Mouse (Mus musculus): Measurements from ENCODE around the gene Ppm1n. TPM values are rescaled to one million over a fixed set of nuclear protein-coding genes. Genes with fewer than 3 reads are reported as not detected.

Gene Ppm1n
- total RNA-seq (2021) = under 1 TPM in 1 of 2 experiments, not detected in 1; 0.55 TPM

DNA sequence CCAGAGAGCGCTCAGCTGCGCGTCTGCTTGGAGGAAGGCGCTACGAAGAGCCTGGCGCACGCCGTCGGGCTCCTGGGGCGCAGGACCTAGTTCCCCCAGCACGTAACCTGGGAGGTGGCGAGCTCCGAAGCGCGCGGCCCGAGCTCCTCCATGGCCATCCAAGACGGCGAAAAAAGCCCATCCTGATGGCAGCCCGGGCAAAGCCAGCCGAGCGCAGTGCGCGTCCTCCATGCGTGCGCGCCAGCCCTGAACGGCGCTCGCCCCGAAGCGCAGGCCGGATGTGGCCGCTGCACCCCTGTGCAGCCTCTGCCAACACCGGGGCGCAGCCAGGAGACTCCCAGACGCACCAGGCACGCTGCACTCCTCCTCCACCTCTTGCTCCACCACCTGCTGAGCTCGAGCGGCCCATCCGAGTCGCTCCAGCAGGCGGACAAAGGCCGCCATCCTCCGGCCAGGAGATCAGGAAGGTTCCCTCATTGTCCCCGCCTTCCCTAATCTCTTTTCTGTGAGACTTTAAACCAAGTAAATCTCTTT, at the start of gene Ppm1n:
Gene Ppm1n, minus strand, starts transcription at position 484 of the 534 bp plus-strand sequence.
- intact Hi-C loops (cut with DNase I) = no loop called here
- DNase-seq (ENCODE audit: low spot score in 2 of 2) = no peak

DNA sequence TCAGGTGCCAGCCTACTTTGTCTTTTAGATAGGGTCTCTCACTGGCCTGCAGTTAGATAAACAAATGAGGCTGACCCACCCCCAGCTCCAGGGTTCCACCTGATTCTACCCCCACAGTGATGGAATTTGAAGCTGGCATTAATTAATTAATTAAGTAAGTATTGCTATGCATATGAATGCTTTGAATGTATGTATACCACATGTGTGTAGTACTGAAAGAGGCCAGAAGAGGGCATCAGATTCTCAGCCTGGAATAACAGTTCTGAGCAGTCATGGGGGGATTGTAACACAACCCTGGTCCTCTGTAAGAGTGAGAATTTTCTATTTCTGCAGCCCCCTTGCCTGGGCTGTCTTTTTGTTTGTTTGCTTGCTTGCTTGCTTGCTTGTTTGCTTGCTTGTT, 48.6 kb upstream of the Ppm1n start:
- intact Hi-C loops (cut with DNase I) = no loop called here
- DNase-seq (ENCODE audit: low spot score in 2 of 2) = no peak

DNA sequence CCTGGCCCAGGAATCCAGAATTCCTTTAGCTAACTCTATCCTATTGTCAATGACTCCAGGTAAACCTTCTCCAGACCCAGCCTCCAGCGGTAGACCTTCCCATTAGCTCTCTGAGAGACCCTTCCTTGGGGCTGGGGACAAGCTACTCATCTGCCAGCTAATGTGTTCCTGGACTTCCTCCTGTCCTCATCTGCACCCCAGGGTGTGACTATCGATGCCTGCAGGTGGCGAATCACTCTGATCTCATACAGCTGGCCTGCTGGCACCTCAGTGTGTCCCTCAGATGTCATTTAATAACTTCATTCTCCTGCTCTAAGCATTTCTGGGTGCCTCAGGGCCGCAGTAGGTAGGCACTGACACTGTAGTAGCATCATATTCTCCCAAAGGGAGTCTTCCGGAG, 47.9 kb upstream of the Ppm1n start:
- no peak for DNase-seq (ENCODE audit: low spot score in 2 of 2)
- intact Hi-C loops (cut with DNase I) = no loop called here

DNA sequence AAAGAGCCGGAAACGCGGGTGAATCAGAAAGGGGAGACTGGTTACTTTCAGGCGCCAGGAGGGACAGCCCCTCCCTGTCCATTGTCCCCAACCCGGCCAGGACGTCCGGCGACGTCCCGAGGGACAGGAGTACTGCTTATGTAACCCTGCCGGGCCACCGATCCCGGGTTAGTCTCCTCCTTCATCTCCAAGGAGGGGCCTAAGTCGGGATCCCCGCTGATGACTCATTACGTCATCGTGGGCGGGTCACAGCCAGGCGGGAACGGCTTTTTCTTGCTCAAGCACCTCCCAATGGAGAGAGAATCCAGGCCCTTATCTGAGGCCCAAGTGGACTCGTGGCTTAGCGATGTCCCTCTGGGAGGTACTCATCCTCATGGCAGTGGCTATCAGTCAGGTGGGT, 47.3 kb upstream of the Ppm1n start:
- DNase-seq (ENCODE audit: low spot score in 2 of 2) = peak; percentile 81 to 95
- intact Hi-C loops (cut with DNase I) = no loop called here

DNA sequence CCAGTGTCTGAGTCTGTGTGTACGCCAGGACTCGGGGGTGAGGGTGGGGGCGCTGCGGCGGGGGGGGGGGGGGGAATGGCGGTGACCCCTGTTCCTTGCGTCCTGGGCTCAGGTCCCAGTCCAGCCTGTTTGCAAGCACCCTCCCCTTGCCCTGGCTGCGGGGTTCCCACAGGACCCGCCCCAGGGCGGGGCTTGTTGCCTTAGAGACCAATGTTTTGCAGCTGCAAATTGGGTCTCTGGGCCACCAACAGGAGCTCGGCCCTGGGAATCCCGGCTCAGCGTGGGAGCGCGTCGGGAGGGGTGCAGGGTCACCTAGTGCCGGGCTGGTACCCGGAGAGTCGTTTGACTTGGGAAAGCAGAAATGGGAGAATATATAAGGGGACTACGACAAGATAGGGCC, 46.5 kb upstream of the Ppm1n start:
- intact Hi-C loops (cut with DNase I) = no loop called here
- peak; percentile 54 to 80 for DNase-seq (ENCODE audit: low spot score in 2 of 2)

DNA sequence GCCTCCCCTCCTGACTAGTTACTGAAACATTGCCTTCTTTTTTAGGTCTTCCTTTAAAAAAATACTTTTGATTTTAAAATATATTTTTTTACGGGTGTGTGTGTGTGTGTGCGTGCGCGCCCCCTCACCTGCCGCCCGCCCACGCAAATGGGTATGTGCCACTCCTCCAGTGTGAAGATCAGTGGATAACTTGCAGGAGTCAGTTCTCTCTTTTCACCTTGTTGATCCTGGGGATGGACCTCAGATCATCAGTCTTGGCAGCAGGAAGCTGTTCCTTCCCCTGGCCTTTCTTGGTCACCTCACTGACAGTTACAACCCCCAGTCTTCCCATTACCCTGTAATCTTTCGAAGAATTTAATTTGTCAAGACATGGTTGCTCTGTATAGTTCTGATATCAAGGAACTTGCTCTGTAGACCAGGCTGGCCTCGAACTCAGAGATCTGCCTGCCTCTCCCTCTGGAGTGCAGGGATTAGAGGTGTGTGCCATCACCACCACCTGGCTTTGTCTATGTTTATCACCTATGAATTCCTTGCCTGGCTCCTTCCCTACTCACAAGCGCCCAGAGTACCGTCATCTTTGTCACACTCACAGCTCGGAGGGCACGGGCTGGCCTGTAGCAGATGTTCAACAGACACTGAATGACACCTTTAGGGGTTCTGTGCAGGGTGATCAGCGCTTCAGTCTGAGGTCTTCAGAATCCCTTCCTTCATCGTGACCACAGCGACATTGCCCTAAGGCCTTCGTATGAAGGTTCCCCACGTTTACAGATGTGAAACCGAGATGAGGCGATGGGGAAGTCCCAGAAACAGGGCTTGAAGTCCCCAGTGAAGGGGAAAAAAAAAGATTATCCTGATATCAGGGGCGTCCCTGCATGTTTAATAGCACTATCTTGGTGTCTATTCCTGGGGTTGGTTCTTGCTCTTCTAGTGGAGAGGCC, 45.7 kb upstream of the Ppm1n start:
- intact Hi-C loops (cut with DNase I) = no loop called here

DNA sequence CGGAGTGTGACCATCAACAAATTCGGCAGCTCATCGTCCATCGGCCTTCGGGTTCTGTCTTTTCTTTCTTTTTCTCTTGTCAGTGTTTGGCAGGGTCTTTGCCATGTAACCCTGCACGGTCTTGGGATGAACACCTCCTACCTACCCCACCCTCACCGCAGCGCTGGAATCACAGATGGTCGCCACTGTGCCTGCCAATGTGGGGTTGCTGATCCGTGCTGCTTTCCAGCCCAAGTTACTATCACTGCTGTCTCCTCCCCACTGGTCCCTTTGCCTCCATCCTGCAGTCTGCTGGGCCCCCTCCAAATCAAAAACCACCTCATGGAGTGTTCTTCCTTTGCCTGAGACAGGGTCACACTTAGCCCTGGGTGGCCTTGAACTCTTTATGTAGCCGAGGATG, 44.4 kb upstream of the Ppm1n start:
- DNase-seq (ENCODE audit: low spot score in 2 of 2) = no peak
- intact Hi-C loops (cut with DNase I) = no loop called here

More for the DNA sequence above, 45.7 kb upstream of the Ppm1n start:
- no peak for DNase-seq (ENCODE audit: low spot score in 2 of 2)

DNA sequence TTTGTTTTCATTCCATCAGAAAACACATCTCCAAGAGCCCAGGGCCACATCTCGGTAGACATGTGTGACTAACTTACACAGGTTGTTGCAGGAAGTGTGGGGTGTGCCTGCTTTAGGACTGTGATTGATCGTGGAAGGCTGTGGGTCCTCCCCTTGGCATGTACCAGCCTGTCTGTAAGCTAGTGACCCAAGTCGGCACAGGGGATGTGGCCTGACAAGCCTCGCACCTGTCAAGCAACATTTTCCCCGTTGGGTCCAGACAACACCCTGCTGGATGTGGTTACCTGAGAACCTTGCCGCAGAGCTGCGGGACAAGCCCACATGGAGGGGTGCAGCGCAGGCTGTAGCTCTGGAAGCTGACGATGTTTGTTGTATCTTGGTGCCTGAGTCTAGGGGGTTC, 42.6 kb upstream of the Ppm1n start:
- intact Hi-C loops (cut with DNase I) = no loop called here
- no peak for DNase-seq (ENCODE audit: low spot score in 2 of 2)

DNA sequence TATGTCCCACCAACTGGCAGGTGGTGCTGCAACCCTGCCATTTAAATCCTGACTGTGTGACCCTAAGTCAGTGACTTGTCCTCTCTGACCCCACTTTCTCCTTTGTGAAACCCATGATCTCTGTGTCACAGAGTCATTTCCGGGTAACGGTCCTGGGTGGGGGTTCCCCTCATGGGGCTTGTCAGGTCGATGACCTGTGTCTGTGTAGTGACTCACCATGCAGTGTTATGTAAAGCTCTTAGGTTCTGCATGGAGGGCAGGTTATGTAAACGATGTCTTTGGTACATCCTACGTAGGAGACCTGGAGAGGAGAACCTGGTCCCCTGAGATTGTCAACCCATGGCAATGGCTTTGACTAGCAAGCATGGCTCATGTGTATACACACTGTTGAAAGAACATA, 41.6 kb upstream of the Ppm1n start:
- intact Hi-C loops (cut with DNase I) = no loop called here

DNA sequence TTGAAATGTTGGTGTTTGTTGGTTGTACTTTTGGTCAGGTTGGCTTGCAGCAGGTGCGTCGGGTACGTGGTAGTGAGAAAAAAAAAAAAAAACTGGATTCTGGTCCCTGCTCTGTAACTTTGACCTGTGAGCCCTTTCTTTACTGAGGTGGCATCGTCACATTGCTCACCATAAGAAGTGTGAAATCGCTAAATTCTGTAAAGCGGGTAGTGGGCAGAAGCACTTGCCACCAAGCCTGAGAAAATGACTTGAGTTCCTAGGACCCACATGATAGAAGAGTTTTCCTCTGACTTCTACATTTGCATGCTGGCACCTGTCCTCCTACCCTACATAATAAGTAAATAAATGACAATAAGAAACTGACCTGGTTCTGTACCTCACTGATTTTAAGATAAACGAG, 40.8 kb upstream of the Ppm1n start:
- intact Hi-C loops (cut with DNase I) = no loop called here
- no peak for DNase-seq (ENCODE audit: low spot score in 2 of 2)

More for the DNA sequence above, 41.6 kb upstream of the Ppm1n start:
- DNase-seq (ENCODE audit: low spot score in 2 of 2) = no peak

DNA sequence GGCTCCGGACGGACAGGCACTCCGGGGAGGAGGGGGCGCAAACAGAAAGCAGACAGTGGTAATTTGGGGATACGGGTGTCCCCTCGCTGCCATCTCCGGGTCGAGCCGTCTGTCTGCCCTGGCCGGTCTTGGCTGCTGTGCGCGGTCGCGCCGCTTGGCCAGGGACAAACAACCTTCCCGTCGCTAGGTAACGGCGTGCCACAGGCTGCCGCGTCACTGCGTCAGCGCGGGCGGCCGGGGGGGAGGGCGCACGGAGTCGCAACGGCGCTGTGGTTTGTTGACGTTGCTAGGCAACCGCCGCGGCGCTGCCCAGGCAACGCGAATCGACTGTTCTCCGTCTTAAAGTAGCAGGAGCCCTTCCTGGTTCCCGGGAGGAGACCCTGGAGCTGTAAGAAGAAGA, 40.0 kb upstream of the Ppm1n start:
- peak; percentile 95 to 97 for DNase-seq (ENCODE audit: low spot score in 2 of 2)
- intact Hi-C loops (cut with DNase I) = no loop called here

DNA sequence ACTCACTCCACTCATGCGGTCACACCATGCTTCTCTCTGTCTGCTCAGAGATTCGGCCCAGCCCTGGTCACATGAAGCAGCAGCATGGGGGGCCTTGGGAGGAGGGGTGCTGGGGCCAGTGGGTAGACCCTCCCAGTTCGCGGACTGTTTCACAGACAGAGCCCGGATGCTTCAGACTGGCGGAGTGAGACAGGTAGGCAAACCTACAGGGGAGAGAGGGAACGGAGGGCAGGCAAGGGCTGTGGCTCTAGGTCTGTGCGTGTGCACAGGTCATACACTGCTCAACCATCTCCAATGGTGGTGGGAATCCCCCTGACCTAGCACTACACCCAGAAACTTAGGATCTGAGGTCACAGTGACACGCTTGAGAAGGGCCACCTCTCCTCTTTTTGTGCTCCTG, 39.6 kb upstream of the Ppm1n start:
- intact Hi-C loops (cut with DNase I) = no loop called here
- DNase-seq (ENCODE audit: low spot score in 2 of 2) = no peak

DNA sequence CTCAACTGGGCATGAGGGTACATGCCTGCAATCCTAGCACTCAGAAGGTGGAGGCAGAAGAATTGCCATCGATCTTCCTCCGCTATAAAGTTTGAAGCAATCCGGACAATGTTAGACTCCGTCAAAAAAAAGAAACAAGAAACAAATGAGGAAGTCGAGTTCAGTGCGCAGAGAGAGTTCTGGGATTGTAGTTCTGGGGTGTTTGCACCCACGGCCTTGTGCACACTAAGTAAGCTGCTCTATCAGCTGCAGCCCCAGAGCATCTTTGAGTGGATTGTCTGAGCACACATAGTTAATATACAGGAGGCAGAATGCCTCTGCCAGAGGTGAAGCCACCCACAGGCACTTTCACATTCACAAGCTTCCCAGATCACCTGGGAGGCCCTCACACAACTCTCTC, 38.8 kb upstream of the Ppm1n start:
- intact Hi-C loops (cut with DNase I) = no loop called here
- DNase-seq (ENCODE audit: low spot score in 2 of 2) = no peak

DNA sequence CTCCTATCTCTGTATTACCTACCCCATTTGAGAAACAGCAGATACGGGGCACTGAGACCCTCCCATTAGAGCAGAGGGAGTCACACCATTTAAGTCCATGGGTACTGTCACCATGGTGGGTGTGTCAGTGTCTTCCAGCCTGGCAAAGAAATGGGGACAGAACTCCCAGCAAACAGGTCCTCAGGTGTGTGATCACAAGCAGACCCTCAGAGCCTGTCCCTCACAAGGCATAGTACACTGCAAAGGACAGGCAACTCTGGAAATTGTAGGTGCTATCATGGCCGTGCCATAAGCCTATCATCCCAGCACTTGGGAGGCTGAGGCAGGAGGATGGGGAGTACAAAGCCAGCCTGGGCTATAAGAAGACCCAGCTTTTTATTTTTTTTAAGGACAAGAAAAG, 38.3 kb upstream of the Ppm1n start:
- no peak for DNase-seq (ENCODE audit: low spot score in 2 of 2)
- intact Hi-C loops (cut with DNase I) = no loop called here

DNA sequence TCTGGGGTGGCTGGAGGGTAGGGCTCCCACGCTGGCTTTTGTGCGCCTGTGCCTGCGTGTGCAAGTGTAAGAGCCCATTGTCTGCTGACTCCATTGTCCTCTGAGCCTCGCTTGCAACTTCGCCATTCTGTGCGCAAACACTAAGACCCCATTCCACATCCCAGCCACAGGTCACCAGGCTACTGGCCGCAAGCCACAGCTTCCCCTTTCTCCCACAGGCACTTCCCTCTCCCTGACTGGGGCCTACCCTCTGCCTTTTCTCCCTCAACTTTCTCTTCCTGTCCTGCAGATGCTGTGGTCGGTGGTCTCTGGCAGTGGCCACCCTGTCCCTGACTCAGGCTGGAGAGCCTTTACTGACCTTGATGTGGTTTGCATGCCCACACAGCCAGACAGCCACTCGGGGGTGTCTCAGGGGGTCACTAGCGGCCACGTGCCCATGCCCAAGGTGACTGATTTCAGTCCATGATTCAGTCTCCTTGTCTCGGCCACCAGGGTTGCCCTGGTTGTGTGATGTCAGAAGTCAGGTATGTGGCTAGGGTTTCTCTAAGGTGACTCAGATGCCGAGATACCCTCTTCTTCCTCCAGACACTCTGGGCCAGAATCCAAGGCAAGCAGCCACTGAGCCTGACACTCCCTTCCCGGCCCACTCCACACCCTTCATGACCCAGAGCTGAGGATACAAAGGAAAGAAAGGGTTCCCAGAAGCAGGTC, 36.7 kb upstream of the Ppm1n start:
- no peak for DNase-seq (ENCODE audit: low spot score in 2 of 2)
- intact Hi-C loops (cut with DNase I) = no loop called here

DNA sequence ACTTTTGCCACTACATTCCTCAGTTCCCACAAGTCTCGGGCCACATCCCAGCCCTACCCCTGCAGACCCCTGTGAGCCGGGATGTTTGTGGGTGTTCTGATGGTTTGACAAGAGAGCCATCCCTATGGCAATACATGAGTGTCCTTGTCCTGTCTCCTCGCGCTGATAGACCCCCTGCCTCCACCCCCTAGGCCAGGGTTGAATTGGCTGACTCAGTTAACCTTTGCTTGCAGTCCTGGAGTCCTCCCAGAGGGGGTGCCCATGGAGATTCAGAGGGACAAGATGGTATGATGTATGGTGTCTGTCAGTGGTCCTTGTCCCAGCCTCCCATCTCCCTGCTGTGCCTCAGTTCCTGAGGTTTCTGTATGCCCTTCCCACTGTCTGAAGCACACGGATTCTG, 34.2 kb upstream of the Ppm1n start:
- no peak for DNase-seq (ENCODE audit: low spot score in 2 of 2)
- intact Hi-C loops (cut with DNase I) = no loop called here

DNA sequence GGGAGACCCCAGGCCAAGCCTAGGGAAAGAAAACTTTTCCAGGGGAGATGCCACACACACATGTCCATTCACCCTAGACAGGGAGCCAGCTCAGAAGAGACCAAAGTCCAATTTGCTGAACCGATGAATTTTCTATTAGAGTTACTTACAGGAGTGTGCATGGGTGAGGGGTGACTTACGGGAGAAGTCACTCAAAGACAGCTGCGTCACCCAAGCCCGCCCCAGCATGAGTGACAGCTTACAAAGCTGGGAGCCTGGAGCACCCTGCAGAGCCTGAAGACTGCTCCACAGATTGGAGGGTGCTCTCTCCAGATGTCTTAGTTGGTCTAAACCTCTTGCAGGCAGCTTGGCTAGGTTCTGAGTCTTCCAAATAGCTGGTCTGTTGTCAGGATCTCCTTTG, 32.1 kb upstream of the Ppm1n start:
- intact Hi-C loops (cut with DNase I) = no loop called here
- no peak for DNase-seq (ENCODE audit: low spot score in 2 of 2)

DNA sequence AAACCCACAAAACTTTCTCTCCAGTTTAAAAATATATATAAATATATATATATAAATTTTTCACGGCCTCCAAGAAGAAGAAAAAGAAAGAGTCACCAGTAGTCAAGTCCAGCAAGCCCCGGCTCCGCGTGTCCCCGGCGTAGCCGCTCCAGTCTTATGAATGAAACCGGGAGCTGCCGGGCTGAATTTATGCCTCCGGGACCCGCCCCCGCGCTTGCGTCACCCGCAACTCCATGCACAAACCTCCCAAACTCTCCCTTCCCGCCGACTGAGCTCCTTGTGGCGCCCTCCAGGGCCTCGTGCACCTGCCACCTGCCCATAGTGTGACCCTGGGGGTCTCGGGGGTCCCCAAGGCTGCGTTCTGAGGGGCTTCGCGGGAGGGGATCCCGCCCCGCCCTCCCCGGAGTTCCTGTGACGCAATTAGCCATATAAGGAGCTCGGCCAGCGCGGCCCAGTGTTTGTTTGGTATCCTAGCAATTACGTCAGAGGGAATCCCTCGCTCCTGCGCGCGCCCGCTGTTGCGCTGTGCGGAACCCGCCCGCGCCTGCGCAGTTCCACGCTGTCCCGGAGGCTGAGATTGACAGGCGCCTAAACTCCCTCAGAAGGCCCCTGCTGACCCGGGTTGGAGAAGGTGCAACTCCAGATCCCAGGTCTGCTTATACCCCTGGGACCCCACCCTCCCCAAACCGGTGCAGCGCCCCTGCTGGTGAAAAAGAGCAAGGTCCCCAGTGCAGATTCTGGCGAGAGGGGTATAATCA, 30.2 kb upstream of the Ppm1n start, which contains the start of gene Fosb:
Gene Fosb, minus strand, starts transcription at position 168 of the 758 bp plus-strand sequence.
- intact Hi-C loops (cut with DNase I) = no loop called here
- DNase-seq (ENCODE audit: low spot score in 2 of 2) = peak; percentile 97

DNA sequence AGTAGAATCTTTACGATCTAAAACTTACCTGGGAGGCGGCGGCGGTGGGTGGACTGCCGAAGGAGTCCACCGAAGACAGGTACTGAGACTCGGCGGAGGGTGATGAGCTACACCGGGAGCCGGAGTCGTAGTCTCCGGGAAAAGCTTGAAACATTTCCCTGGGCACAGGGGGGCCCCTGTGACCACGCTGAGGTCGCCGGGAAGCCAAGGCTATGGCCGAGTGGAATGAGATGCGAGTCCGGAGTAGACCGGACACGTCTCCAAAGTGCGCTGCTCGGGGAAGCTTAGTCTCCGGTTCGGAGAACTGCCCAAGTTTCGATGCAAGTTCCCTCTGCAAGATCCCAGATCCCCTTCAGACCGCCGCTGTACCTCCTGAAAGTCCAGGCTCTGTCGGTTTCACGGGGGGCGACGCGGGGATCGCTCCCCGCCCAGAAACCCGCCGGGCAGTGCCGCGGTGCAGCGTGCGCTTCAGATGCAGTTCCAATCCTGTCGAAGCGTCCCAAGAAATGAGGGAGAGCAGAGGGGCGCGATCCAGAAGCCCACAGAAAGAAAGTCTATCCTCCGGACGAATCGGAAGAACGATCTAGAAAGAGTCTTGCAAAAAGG, 29.5 kb upstream of the Ppm1n start:
- intact Hi-C loops (cut with DNase I) = no loop called here
- no peak for DNase-seq (ENCODE audit: low spot score in 2 of 2)

All from left cerebral cortex, postnatal 25 days (tissue).